Mouse (Mus musculus) kidney, adult 9 months (tissue): ENCODE measurements around the gene Frs3.

Experiments
- DNase-seq: peaks from one replicate; pipeline ENCODE4 v3.0.0; 2022

Gene Frs3

DNA sequence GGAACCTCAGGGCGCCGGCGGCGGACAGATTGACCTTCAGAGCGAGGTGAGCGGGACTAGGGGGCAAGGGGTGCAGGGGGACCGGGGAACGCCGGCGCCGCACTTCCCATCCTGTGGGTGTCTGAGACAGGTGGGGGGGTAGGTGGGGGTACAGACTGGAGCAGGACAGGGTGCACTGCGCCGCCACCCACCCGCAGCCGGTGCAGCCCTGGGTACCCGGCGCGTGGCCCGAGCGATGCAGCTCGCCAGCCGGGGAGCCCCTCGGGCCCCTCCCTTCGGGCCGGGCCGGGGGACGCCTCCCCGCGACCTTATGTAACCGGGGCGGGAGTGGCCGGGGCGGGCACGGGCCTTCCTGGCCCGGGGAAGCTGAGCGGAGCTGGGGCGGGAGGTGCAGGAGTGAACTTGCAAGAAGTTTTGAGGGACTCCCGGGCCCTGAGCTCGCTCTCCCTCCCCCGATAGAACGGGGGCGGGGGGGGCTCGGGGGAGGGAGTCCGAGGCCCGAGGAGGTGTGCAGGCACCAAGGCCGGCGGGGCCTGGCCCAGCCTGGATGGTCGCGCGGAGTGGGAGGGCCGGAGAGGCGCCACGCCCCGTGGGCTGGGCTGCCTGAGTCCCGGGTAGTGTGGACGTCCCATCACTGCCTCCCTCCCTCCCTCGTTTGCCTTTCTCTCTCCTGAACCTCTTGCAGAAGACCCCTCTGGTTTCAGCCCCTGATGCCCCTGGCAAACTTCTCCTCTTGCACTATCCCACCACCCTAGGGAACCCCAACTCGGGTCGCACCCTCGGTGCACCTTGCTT, 48.6 kb downstream of the Frs3 start:
- peak; percentile 96 for DNase-seq

DNA sequence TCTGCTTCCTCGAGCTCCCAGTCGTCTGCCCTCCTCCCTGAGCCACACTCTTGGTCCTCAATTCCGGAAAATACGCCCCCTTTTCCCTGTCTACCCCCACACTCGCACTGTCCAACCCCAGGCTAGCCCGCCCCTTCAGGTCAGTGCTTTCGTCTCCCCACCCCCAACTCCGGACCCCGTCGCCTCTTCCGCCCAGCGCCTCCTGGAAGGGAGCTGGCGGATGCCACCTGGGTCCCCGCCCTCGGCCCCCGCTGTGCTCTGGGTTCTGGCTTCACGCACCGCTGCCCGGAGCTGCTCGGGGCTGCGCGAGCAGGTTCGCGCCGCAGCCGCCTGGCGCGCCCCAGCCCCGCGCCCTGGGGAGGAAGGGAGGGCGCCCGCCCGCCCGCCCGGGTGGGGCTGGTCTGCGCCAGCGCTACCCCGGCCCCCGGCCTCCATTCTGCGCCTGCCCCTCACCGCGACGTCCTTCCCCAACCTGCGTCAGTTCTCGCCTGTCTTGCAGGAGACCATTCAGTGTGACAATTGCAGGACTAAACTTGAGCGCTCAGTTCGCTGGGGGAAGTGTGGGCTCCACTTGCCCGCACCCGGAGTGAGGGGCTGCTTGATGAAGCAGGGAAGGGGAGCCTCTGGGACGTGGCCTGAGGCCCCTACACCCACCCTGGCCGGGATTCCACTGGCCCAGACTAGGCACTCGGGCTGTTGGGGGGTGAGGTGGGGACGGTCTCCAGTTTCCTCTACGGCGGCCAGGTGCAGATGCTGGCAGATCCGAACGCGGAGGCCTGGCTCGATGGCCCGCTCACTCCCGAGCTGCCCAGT, 49.4 kb downstream of the Frs3 start:
- peak; percentile 81 for DNase-seq

DNA sequence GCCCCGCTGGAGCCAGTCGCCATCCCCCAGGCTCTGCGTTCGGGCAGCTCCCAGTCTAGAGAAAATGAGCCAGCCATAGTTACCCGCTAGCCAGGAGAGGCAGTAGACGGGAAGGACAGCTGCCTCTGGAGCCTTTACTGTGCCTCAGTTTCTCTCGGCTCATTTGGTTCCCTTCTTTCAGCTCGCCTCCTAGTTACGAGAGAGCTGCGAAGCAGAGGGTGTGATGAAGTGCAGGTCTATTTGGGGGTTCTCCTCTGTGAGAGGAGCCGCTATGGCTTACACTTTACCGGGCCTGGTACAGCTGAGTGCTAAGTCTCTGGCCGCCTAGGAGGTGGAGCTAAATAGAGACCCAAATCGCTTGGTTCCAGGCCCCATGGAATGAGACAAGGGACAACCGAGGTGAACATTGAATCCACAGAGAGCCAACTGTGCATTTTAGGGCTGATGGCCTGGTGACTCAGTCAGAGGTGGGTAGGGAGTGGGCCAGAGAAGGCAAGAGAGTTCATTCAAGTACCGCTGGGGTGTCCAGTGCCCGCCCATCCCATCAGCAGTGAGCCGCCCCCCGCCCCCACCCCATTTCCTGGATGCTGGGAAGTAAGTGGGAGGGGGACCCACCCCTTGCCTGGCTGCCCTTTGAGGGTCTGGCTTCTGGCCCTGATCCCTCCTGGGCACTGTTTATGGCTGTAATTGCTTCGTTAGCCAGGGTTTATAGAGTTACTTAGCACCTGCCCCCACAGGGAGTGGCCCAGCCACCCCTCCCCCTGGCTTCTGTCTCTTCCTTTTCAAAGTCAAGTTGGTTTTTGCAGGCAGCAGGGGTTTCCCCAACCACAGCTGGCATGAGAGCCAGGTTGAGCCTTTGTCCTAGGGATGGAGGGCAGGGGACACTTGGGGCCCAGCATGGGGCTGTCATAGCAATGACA, 50.3 kb downstream of the Frs3 start:
- peak; percentile 57 for DNase-seq

DNA sequence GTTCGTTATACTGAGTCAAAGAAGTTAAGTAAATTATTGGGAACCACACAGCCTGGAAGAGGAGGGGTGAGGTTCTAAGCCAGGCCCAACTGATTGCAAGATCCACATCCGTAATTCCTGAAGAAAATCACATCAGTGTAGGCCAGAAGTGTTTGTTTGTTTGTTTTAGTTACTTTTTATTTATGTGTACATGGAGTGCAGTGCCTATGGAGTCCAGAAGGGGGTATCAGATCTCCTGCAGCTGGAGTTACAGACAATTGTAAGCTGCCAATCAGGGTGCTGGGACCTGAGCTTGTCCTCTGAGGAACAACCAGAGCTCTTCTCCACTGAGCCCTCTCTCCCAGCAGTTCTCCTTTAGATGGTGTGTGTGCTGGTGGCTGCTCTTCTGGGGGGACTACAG, 51.4 kb downstream of the Frs3 start:
- no peak for DNase-seq

DNA sequence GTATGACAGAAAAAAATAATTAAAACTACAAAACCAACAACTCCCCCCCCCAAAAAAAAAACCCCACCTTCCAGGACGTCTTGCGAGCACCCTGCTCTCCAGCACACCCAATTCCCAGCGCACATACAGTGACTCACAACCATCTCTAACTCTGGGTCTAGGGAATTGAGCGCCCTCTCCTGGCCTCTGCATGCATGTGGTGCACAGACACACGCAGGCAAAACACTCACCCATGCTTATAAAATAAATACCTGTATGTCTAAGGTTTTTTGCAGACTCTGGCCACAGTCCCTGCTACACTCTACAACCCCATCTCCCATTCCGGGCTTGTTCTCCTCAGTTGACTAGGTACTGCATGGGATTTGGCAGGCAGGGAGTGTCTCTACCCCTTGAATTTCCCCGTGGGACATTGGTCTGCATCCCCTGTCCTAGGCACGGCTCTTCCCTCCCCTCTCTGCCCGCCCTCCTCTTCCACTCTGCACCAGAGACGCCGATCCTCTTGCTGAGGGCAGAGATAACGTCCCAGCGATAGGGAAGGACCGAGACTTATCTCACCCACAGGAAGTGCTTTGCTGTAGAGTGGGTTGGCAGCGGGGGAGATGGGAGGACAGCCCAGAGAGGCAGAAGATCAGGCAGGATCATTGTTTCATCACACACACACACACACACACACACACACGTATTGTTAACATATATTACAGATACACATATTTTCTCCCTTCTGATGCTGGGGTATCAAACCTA, 54.3 kb downstream of the Frs3 start:
- no peak for DNase-seq

DNA sequence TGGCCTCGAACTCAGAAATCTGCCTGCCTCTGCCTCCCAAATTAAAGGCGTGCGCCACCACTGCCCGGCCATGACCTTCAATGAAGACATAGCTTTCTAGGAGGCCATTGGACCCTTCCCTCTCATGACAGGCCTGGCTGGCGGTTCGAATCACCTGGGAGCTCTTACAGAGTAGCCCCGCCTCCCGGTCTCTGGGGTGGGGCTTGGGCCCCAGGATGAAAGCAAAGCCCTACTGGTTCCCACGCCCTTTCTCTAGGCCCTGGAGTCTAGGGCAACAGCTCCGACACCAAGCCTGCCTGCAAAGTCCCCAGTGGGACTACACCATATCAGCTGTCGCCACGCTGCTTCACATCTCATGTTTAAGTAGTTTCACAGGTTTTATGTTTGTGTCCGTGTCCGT, 55.3 kb downstream of the Frs3 start:
- no peak for DNase-seq

DNA sequence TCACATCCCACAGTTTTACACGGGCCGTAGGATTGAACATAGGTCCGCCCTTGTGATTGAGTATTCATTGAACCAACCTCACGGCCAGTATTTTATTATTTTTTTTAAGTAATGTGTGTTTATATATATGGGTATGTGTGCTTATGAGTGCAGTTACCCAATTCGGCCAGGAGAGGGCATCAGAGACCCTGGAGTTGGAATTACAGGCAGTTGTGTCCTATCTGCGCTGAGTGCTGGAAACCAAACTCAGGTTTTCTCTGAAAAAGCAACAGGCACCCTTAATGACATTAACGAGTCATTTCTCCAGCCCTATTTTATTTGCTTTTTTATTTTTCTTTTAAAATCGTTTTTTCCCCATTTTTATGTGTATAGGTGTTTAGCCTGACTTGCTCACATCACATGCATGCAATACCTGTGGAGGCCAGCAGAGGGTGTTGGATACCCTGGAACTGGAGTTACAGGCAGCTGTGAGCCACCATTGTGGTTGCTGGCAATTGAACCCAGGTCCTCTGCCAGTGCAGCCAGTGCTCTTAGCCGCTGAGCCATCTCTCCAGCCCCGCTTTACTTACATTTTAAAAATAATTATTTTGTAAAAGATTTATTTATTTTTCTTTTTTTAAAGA, 56.0 kb downstream of the Frs3 start:
- no peak for DNase-seq

DNA sequence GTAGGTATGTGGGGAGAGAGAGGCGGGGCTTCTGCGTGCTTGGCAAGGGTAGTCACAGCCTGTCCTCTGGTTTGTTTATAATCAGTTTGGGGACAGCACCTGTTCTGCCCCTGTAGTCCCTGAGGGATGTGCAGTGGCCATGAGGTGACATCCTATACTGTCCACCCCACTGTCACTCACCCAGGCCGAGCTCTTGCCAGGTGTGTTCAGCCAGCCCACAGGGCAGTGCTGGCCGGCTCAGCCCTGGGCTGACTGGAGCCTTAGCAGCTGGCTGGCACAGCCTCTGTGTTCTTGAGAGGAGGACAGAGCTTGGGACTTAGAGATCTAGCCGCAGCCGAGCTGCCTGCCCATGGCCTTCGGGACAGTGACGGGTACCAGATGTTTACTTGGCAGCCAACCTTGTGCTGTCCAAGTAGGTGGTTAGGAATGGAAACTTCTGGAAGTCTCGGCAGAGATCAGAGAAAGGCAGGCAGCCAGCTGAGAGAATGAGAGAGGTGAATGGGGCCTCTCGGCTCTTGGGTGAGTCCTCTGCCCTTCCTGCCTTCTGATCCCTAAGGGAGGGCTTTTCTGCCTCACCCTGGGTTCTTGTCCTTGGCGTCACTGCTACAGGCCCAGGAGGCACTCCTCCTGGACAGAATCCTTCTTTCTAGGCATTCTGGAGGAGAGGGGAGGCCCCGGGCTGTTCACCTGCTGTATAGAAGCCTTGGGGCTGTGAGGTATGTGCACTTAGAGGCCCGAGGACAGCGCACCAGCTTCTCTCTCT, 60.1 kb downstream of the Frs3 start:
- no peak for DNase-seq

DNA sequence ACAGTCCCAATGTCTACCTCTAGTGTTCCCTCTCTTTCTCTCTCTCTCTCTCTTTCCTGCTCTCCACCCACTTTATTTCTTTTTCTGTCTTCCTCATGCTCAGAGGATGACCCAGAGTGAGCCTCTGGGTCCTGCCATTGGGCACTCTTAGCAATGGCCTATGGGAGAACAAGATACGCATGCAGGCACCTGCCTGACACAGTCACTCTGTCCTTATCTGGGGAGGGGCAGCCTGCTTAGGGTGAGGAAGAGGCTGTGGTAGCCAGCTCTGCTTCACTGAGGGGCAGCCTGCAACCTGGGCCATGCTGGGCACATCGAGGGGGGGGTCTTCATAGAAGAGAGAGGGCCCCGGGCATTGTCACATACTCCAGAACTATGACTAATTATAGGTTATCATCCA, 60.8 kb downstream of the Frs3 start:
- DNase-seq = no peak

DNA sequence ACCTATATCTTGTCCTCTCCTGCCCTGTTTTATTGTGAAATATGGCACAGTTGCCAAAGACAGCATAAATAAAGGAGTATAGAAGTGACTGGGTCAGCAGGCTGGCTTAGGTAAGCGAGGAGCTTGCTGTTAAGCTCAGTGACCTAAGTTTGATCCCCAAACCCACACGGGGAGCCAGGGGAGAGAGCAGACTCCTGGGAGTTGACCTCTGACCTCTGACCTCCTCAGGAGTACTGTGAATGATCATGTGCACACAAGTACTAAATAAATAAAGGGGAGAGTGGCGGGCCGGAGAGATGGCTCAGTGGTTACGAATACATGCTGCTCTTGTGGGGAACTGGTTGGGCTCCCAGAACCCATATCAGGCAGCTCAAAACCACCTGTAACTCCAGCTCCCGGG, 61.3 kb downstream of the Frs3 start:
- no peak for DNase-seq

DNA sequence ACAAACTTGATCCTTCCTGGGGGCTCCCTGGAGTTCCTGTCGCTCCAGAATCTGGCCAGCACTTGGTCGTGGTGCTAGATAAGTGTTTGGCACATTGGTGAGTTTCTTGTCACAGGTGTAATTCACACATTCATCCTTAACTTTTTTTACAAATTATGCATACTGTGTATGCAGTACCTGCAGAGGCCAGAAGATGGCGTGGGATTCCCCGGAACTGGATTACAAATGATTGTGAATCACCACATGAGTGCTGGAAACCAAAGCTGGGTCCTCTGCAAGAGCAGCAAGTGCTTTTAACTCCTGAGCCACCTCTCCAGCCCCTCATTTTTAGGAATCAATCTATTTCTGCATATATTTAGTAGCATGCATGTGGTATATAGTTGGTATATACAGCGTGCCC, 63.0 kb downstream of the Frs3 start:
- no peak for DNase-seq

DNA sequence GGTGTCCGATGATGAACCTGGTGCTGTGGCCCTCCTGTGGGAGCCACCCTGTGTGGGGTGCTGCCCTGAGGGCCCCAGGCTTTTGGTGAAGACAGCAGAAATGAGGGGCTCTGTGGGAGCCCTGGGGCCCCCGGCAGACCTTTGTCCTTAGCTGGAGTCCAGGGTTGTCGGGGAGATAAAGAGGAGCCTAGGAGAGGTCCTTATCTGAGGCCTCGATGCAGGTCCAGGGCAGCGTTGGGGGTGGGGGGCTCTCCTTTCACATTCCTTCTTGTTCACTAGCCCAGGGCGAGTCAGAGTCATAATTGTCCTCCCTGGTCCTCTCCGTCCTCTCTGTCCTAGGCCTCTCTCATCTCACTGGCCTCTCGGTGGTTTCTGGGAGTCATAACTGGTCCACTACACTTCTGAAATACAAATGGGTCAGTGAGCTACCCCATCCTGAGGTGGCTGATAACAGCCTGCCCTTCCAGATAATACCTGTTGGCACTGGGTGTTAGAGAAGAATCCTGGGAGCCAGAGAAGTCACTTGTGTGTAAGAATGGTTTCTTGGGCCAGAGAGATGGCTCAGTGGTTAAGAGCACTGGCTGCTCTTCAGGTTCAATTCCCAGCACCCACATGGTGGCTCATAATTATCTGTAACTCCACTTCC, 64.4 kb downstream of the Frs3 start:
- no peak for DNase-seq
